Comparison of ENCODE assay signal across 2 mouse cellular contexts in the genomic region with DNA sequence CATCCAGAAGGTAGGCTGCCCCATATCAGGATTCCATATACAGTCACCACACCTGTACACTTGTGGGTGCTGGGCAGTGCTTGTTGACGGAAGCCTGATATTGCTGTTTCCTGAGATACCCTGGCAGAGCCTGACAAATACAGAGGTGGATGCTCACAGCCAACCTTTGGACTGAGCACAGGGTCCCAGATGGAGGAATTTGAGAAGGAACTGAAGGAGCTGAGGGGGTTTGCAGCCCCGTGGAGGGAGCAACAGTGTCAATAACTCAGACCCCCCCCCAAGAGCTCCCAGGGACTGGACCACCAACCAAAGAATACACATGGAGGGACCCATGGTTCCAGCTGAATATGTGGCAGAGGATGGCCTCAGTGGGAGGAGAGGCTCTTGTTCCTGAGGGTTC.
A peak's percentile ranks its signal among the peaks of the same experiment; 100 is the strongest.
DNase-seq lines count a peak whose midpoint lies in the region; ATAC-seq lines count a peak whose summit lies in the region.
"Not testable (repeated sequence)": the region's sequence is repeated elsewhere in the genome, so short reads cannot be mapped to it uniquely, and the experiment has no call there.

No protein-coding gene starts in this region.

- H3K27me3 ChIP-seq in midbrain, embryonic 11.5 days (ENCODE audit: control insufficient read depth, insufficient read depth, low read length): not testable (repeated sequence)

- 84% methylated on average over 2 of the region's 2 CpGs for WGBS in midbrain, embryonic 11.5 days

- not testable (repeated sequence) for H3K4me1 ChIP-seq in midbrain, embryonic 11.5 days (ENCODE audit: control insufficient read depth, insufficient read depth, low read length)

- H3K4me3 ChIP-seq in midbrain, embryonic 11.5 days (ENCODE audit: low read depth, low read length): not testable (repeated sequence)

- not testable (repeated sequence) for H3K9me3 ChIP-seq in midbrain, embryonic 11.5 days (ENCODE audit: control insufficient read depth, low read length)

- not testable (repeated sequence) for H3K27ac ChIP-seq in midbrain, embryonic 11.5 days (ENCODE audit: low read depth, low read length)

- not testable (repeated sequence) for H3K4me2 ChIP-seq in midbrain, embryonic 11.5 days

- H3K9ac ChIP-seq in midbrain, embryonic 11.5 days (ENCODE audit: low read length): not testable (repeated sequence)

- H3K36me3 ChIP-seq in midbrain, embryonic 11.5 days (ENCODE audit: control insufficient read depth, insufficient read depth, low read length): not testable (repeated sequence)

- DNase-seq in heart, adult 11 months: peak; percentile 60
- DNase-seq in midbrain, embryonic 11.5 days (ENCODE audit: low spot score, missing footprints): peak; percentile 68

- ATAC-seq in midbrain, embryonic 11.5 days (ENCODE audit: low FRiP score): not testable (repeated sequence)
